Mouse (Mus musculus) heart, embryonic 14.5 days (tissue): ENCODE measurements around the gene Fn1. TPM values are rescaled to one million over a fixed set of nuclear protein-coding genes. Genes with fewer than 3 reads are reported as not detected.

Experiments
- ATAC-seq: fragments of 200-750 bp; cut with Nextera tagmentation; 2 replicates; pipeline ENCODE4 v1.8.0; 2017; ENCODE audit warnings: low read depth, moderate TSS enrichment; ENCODE audit not compliant: insufficient number of reproducible peaks, insufficient read depth, low FRiP score
- H3K27ac ChIP-seq, 2 experiments: fragments of 200-500 bp in 1 of 2; fragments of 300-500 bp in 1 of 2; sonication (generic) in 1 of 2; replicated peaks in 1 of 2; 2 replicates each; pipeline ENCODE4 v1.5.1; 2012 to 2014; ENCODE audit warnings: low read depth in 2 of 2, low read length in 2 of 2, control low read depth in 1 of 2, mild to moderate bottlenecking in 1 of 2, mixed read lengths in 1 of 2; ENCODE audit not compliant: control insufficient read depth in 1 of 2, insufficient read depth in 1 of 2
- H3K27me3 ChIP-seq: fragments of 300-500 bp; sonication (generic); 2 replicates; pipeline ENCODE4 v1.6.1; 2014; ENCODE audit warnings: mild to moderate bottlenecking, low read length, control low read depth; ENCODE audit not compliant: control insufficient read depth, insufficient read depth
- H3K36me3 ChIP-seq: fragments of 300-500 bp; sonication (generic); 2 replicates; pipeline ENCODE4 v1.6.1; 2014; ENCODE audit warnings: mild to moderate bottlenecking, control low read depth, low read length, mixed read lengths; ENCODE audit not compliant: control insufficient read depth, insufficient read depth
- H3K4me1 ChIP-seq, 2 experiments: fragments of 200-500 bp in 1 of 2; fragments of 300-500 bp in 1 of 2; sonication (generic) in 1 of 2; 2 replicates each; pipeline ENCODE4 v1.6.1; 2012 to 2014; ENCODE audit warnings: low read length in 2 of 2, control low read depth in 1 of 2, mixed read lengths in 1 of 2; ENCODE audit not compliant: control insufficient read depth in 2 of 2, insufficient read depth in 2 of 2
- H3K4me2 ChIP-seq: fragments of 300-500 bp; sonication (generic); 2 replicates; pipeline ENCODE4 v1.6.1; 2014; ENCODE audit warnings: mild to moderate bottlenecking, low read length
- H3K4me3 ChIP-seq, 2 experiments: fragments of 200-500 bp in 1 of 2; fragments of 300-500 bp in 1 of 2; sonication (generic) in 1 of 2; 2 replicates each; pipeline ENCODE4 v1.5.1; 2012 to 2014; ENCODE audit warnings: low read length in 2 of 2, mild to moderate bottlenecking in 2 of 2, control low read depth in 1 of 2, low read depth in 1 of 2, moderate library complexity in 1 of 2; ENCODE audit not compliant: control insufficient read depth in 1 of 2, insufficient read depth in 1 of 2
- H3K9ac ChIP-seq: fragments of 300-500 bp; sonication (generic); 2 replicates; pipeline ENCODE4 v1.6.1; 2014; ENCODE audit warnings: mild to moderate bottlenecking, low read length
- H3K9me3 ChIP-seq: fragments of 300-500 bp; sonication (generic); 2 replicates; pipeline ENCODE4 v1.6.1; 2016; ENCODE audit warnings: low read length, control low read depth; ENCODE audit not compliant: control insufficient read depth
- WGBS: fragments of 180-500 bp; shearing (Covaris S2); extraction: QIAGEN DNeasy Blood & Tissue Kit; methylation state at CpG from one replicate; pipeline ENCODE4 v1.1.7; 2014; 5-methylcytosine and 5-hydroxymethylcytosine counted together
- polyA plus RNA-seq: library from polyadenylated mRNA; unstranded; fragments of >200 nt; fragmentation: Nextera tagmentation; extraction: Ambion mirVana; gene quantifications from 2 replicates; pipeline ENCODE4 v1.2.1, GENCODE M21; 2014

Gene Fn1
- polyA plus RNA-seq, 1 experiment from 2014 or later, result 242 TPM

GRCm38 (mm10) chr1:71605751-71606150, 47.2 kb downstream of the Fn1 start:
- 83% methylated on average over 2 of the region's 2 CpGs for WGBS

DNA sequence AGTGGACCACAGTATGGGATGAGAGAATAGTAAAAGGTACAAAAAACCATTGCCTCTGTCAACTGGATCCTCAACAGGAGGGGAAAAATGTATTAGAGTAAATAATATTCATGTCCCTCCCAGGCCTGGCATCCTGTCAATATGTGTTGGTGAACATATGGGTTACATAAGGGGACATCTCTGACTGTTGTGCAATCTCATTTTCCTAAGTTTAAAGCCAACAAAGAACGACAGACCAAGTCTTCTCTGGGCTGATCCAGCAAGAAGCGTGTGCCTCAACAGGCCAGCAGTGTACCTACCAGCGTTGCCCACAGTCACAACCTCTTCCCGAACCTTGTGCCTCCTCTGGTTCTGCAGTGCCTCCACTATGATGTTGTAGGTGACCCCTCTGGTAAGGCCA, 57.6 kb downstream of the Fn1 start:
- no peak overlapping the region for H3K4me3 ChIP-seq
- no peak overlapping the region for H3K4me2 ChIP-seq
- no peak overlapping the region for H3K27ac ChIP-seq
- no peaks in the 10 kb centered on the region for H3K9me3 ChIP-seq
- H3K4me1 ChIP-seq, result no peaks in the 10 kb centered on the region
- ATAC-seq, result no peak
- H3K36me3 ChIP-seq, result peaks cover 98% of the 10 kb centered on the region
- WGBS, result 91% methylated on average over 4 of the region's 4 CpGs
- no peak overlapping the region for H3K9ac ChIP-seq
- H3K27me3 ChIP-seq, result no peaks in the 10 kb centered on the region

More at GRCm38 (mm10) chr1:71605751-71606150, 47.2 kb downstream of the Fn1 start:
- Histone ChIP-seq H3K4me3 (no peak overlapping the region), H3K4me2 (no peak overlapping the region), H3K9me3 (no peaks in the 10 kb centered on the region), H3K27me3 (no peaks in the 10 kb centered on the region), H3K27ac (no peak overlapping the region), H3K9ac (no peak overlapping the region), H3K36me3 (peaks cover 96% of the 10 kb centered on the region), H3K4me1 (no peaks in the 10 kb centered on the region)
- no peak for ATAC-seq

DNA sequence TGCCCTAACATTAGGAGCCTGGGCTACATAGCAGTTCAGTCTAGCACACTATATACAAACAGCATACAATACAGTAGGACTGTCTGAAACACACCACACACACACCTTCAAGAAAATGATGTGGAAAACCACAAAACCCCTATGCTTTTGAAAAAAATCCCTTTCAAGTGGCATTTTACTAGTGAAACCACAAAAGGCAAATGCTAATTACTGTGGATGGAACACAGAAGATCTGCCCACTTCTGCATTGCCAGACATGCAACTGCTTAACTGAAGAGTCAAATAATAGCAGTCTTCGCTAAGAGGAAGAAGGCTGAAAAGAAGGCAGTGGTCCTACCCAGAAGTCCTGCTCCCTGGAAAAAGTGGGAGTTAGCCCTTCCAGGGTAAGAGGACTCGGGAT, 58.7 kb downstream of the Fn1 start:
- H3K4me1 ChIP-seq, result no peaks in the 10 kb centered on the region
- no peak overlapping the region for H3K4me3 ChIP-seq
- H3K9ac ChIP-seq, result no peak overlapping the region
- no peaks in the 10 kb centered on the region for H3K27me3 ChIP-seq
- ATAC-seq, result no peak
- 85% methylated on average over 2 of the region's 2 CpGs for WGBS
- no peak overlapping the region for H3K27ac ChIP-seq
- H3K9me3 ChIP-seq, result no peaks in the 10 kb centered on the region
- H3K4me2 ChIP-seq, result no peak overlapping the region
- peaks cover 98% of the 10 kb centered on the region for H3K36me3 ChIP-seq

DNA sequence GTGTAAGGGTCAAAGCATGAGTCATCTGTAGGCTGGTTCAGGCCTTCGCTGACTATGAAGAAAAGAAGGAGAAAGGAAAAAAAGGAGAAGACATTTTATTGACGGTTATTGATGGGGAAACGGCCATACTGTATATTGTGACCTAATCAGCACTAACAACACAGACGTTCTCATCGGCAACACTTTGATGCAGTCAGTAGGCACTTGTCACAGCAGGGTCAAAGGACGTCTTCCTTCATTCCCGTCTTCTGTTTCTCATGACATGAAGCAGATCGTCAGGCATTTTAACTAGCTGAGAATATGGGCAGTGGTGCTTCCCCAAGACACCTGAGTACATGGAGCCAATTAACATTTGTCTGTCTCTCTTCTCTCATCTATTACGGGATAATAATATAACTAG, 59.8 kb downstream of the Fn1 start:
- H3K4me1 ChIP-seq, result no peaks in the 10 kb centered on the region
- no peaks in the 10 kb centered on the region for H3K27me3 ChIP-seq
- WGBS, result 90% methylated on average over 9 of the region's 9 CpGs
- ATAC-seq, result no peak
- no peaks in the 10 kb centered on the region for H3K9me3 ChIP-seq
- H3K4me3 ChIP-seq, result no peak overlapping the region
- no peak overlapping the region for H3K9ac ChIP-seq
- peaks cover 98% of the 10 kb centered on the region for H3K36me3 ChIP-seq
- H3K4me2 ChIP-seq, result no peak overlapping the region
- H3K27ac ChIP-seq, result no peak overlapping the region

GRCm38 (mm10) chr1:71590038-71590437, 63.0 kb downstream of the Fn1 start:
- 96% methylated on average over 11 of the region's 11 CpGs for WGBS
- Histone ChIP-seq H3K9ac (no peak overlapping the region), H3K36me3 (peaks cover 98% of the 10 kb centered on the region), H3K27me3 (no peaks in the 10 kb centered on the region), H3K4me3 (no peak overlapping the region), H3K27ac (no peak overlapping the region), H3K9me3 (no peaks in the 10 kb centered on the region), H3K4me1 (no peaks in the 10 kb centered on the region), H3K4me2 (no peak overlapping the region)
- ATAC-seq, result no peak

DNA sequence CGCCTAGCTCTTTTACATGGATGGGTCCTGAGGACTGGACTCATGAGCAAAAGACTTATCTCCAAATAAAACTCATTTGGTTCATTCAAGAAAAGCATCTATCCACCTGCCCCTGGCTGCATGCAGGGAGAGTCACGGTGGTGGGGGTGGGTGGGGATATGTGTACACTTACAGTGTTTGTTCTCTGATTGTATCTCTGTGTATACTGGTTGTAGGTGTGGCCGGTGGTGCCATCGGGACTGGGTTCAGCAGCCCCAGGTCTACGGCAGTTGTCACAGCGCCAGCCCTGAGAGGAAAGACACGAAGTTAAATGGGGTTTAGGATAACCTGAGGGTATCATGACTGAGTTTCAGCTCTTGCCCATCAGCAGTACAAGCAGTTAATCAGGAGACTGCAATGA, 66.3 kb downstream of the Fn1 start:
- no peak overlapping the region for H3K4me2 ChIP-seq
- H3K27me3 ChIP-seq, result no peaks in the 10 kb centered on the region
- H3K9me3 ChIP-seq, result no peaks in the 10 kb centered on the region
- no peak overlapping the region for H3K27ac ChIP-seq
- no peak overlapping the region for H3K4me3 ChIP-seq
- no peak overlapping the region for H3K9ac ChIP-seq
- H3K4me1 ChIP-seq, result no peaks in the 10 kb centered on the region
- ATAC-seq, result no peak
- 91% methylated on average over 7 of the region's 7 CpGs for WGBS
- peaks cover 74% of the 10 kb centered on the region for H3K36me3 ChIP-seq

- H3K36me3 ChIP-seq, result peaks cover 67% of the 10 kb centered on the region
Measured at GRCm38 (mm10) chr1:71583900-71584299, 69.1 kb downstream of the Fn1 start.

GRCm38 (mm10) chr1:71583302-71583701, 69.7 kb downstream of the Fn1 start:
- Histone ChIP-seq H3K9me3 (no peaks in the 10 kb centered on the region), H3K4me2 (no peak overlapping the region), H3K27ac (no peak overlapping the region), H3K4me3 (no peak overlapping the region), H3K9ac (no peak overlapping the region), H3K4me1 (no peaks in the 10 kb centered on the region), H3K36me3 (peaks cover 67% of the 10 kb centered on the region), H3K27me3 (no peaks in the 10 kb centered on the region)
- no peak for ATAC-seq
- 90% methylated on average over 8 of the region's 8 CpGs for WGBS

More at GRCm38 (mm10) chr1:71583900-71584299, 69.1 kb downstream of the Fn1 start:
- no peak overlapping the region for H3K27ac ChIP-seq
- ATAC-seq, result no peak
- no peak overlapping the region for H3K4me3 ChIP-seq
- H3K4me1 ChIP-seq, result no peaks in the 10 kb centered on the region
- H3K9me3 ChIP-seq, result no peaks in the 10 kb centered on the region
- 78% methylated on average over 7 of the region's 7 CpGs for WGBS
- H3K9ac ChIP-seq, result no peak overlapping the region
- H3K27me3 ChIP-seq, result no peaks in the 10 kb centered on the region
- no peak overlapping the region for H3K4me2 ChIP-seq
